Mouse (Mus musculus) spleen, adult 2 months (tissue): ENCODE data around the gene Glipr1.

ENCODE experiments used
- CTCF ChIP-seq: fragments of 200-500 bp; IDR thresholded peaks from 2 replicates; pipeline ENCODE4 v1.5.1; 2011; ENCODE audit warnings: mild to moderate bottlenecking, inconsistent platforms; ENCODE audit not compliant: insufficient read depth, insufficient read length, insufficient replicate concordance; ENCODE audit errors: extremely low read depth
- POLR2A ChIP-seq: fragments of 200-500 bp; IDR thresholded peaks from 2 replicates; pipeline ENCODE4 v1.6.1; 2011; ENCODE audit warnings: low read depth, low read length, inconsistent platforms

DNA sequence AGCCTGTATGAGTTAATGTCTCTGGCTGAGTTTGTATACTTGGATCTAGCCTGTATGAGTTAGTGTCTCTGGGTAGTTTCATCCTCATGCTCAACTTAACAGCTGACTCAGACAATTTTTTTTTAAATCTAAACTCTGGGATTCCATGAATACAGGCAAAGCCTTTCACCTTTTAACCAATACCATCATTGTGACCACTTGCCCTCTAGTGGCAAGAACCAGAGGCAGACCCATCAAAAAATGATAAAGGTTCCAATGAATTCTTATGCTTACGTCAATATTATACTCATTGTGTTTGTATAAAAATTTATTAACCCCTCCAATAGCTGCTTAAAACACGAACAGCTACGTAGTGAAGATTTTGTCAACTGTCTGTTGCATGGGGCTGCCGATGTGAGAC lies 36.0 kb downstream of the Glipr1 start:
- no peak for TF ChIP-seq POLR2A
- TF ChIP-seq CTCF = no peak
